Mouse (Mus musculus) gastrocnemius, postnatal 10 days (tissue): ENCODE measurements around the gene Brwd1. TPM values are rescaled to one million over a fixed set of nuclear protein-coding genes. Genes with fewer than 3 reads are reported as not detected.
"Not testable (repeated sequence)": the region's sequence is repeated elsewhere in the genome, so short reads cannot be mapped to it uniquely, and the experiment has no call there.

Experiments used
- DNase-seq: peaks from one replicate; pipeline ENCODE4 v3.0.0; 2021; ENCODE audit warnings: mixed read lengths
- long read RNA-seq, 2 experiments: library from polyadenylated mRNA; stranded (forward); transcript quantifications; one replicate each; pipeline ENCODE4 v2.0.0; 2021
- total RNA-seq, 2 experiments: library from RNA; stranded (reverse); gene quantifications; 2 replicates each; pipeline ENCODE4 v1.2.3; 2021

Gene Brwd1
- 10 to 100 TPM; 86.5 to 98.7 TPM for total RNA-seq
- long read RNA-seq, experiment 1, transcript Brwd1-203 (5 exons, 2,382 nt), result major isoform, 18 of 31 reads
- long read RNA-seq, experiment 1, partial matches to known transcripts, result 3 of 31 reads
- long read RNA-seq, experiment 1, other reads (novel, unspliced or antisense), result 10 of 31 reads
- long read RNA-seq, experiment 2, transcript Brwd1-203 (5 exons, 2,382 nt), result major isoform, 24 of 39 reads
- long read RNA-seq, experiment 2, partial matches to known transcripts, result 6 of 39 reads
- long read RNA-seq, experiment 2, other reads (novel, unspliced or antisense), result 9 of 39 reads

DNA sequence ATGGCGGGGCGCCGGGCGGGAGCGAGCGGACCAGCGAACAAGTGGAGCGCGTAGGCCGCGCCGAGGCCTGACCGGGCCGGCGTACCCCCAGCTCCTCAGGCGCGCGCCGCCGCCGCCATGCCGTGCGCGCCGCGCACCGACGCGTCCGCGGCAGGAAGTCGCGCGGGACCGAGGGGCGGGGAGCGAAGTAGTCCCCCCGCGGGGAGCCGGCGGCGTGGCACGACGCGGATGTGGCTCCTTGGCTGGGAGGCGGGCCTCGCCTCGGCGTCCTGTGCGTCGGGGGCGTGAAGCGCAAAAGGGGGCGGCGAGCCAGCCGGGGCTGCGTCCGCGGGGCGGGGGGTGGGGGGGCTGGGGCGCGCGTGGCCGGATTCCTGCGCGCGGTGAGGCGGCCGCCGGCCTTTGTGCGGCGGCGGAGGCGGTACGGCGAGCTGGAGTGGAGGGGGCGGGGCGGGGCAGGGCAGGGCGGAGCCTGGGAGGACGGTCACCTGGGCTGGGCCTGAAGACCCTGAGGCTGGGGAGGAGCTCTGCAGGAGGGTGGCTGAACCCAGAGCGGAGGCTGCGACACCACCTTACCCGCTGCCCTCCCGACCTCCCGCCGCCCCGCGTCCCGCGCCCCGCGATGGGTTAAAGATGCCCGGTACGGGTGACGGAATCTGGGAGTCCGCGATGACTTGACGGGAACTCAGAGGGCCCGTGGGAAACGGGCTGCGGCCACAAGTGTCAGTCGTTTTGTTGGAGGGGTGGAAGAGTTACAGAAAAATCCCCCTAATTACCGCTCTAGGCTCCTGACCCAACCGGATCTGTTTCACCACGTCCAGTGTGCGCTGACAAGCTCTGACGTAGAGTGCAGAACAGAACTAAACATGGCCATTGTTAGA, at the start of gene Brwd1:
Gene Brwd1 (minus strand): TSS at position 226 of the 878 bp plus-strand sequence.
- peak; percentile 93 for DNase-seq

DNA sequence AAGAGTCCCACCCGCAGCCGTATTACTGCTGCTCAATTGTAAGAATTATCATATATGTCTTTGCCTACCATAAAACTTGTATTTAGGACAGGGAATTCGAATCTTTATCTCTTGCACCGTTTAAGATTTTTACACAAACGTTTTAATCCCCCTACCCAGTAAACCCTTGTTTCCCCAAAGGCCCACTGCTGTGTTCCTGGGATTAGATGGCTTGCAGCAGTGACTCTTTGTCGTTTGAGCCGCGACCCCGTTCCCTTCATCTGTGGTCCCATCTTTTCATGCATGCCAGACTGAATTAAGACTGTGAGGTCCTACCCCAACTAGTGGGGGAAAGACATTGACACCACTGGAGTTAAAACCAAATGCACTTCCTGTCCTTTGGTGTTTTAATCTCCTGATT, 46.1 kb upstream of the Brwd1 start:
- DNase-seq, result no peak

DNA sequence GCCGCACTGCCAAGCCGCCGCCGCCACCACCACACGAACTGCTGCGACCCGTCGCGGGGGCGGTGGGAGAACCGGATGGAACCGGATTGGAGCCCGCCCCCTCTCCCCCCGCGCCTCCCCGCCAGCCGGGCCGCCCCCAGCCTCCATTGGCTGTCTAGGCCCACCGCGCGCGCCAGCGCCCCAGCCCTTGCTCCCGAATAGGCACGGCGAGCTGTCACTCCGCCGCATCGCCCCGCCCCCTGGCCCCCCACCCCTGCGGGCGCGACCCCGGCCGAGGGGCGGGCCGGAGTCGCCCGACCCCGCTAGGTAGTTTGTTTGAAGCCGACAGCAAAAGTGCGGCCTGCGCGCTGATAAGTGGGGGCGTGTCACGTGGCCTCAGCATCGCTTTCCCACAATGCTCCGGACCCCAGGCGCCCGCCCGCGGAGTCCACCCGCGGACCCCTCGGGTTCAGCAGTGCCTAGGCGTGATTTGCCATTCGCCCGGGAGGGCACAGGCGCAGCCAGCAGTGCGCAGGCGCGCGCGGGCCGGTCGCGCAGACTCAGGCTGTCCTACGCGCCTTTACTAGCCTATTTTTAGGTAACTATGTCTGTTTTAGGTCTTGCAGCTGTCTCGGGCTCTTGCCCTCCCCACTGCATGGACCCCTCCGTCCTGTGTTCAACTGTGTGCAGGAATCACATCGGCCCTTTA, 45.5 kb upstream of the Brwd1 start, which contains the start of gene Hmgn1:
Gene Hmgn1 (minus strand): TSS at position 73 of the 688 bp plus-strand sequence.
- DNase-seq, result peak; percentile 99

DNA sequence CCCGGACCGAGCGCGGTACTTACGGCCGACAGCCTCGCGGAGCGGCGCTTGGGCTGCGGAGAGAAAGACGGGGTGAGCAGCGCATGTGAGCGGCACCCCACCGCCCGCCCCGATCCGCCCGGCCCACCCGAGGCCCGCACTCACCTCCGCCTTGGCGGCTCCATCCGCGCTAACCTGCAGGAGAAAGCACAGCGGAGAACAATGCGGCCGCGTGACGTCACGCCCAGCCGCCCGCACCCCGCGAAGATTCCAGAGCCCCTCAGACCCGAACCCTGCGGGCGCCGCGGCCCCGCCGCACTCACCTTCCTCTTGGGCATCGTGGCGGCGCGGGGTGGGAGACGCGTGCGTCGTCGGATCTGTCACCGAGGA, 44.9 kb upstream of the Brwd1 start:
- DNase-seq, result no peak

DNA sequence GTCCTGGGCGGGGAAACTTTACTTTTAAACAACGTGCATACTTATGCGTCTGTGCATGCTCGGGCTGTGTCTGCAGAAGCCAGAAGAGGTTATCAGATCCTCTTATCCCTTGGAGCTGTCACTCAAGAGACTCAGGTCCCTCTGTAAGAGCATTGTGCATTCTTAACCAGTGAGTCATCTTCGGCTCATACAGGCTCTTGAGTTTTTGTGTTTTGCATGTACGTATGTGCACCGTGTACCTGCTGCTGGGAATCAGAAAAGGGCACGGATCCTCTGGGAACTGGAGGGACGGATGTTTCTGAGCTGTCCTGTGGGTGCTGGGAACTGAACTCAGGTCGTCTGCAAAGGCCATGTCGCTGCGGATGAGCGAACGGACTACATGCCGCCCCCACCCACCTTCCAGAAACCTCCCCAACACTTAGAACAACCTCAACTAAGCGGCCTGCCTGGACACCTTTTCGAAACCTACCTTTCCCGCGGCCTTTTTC, 44.4 kb upstream of the Brwd1 start:
- no peak for DNase-seq

DNA sequence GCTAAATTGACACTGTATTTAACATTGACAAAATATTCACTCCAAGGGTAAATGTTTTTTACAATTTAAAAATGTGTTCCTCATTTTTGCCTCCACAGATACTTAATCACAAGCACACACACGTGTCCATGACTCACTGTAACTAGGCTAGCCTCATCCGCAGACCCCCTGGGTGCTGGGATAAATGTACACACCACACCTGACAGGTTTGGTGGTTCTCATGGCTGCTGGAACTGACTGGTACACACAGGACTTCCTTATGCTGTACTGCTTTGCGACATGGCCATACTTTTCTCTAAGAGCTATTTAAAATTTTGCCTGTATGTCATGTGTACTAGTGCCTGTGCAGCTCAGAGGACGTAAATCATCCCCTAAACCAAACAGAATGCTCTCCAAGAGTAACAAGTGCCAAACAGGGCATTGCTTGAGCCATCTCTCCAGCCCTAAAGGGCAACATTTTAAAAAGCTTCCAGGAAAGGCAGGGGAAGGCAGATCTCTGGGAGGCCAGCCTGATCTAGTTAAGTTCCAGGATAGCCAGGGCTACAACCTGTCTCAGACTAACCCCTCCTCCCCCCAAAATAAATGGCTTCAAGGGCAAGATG, 37.8 kb upstream of the Brwd1 start:
- no peak for DNase-seq

DNA sequence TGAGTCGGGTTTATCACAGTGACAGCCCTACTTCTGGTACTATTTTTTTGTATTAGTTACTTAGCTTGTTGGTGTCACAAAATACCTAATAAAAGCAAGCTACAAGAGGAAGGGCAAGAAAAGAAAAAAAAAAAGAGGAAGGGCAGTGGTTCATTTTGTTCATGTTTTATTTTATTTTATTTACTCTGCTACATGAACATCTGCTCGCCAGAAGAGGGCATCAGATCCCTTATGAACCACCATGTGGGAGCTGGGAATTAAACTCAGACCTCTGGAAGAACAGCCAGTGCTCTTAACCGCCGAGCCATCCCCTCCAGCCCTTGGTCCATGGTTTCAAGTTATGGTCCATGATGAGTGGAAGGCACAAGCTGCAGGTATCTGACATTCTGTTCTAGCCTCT, 32.4 kb upstream of the Brwd1 start:
- no peak for DNase-seq

DNA sequence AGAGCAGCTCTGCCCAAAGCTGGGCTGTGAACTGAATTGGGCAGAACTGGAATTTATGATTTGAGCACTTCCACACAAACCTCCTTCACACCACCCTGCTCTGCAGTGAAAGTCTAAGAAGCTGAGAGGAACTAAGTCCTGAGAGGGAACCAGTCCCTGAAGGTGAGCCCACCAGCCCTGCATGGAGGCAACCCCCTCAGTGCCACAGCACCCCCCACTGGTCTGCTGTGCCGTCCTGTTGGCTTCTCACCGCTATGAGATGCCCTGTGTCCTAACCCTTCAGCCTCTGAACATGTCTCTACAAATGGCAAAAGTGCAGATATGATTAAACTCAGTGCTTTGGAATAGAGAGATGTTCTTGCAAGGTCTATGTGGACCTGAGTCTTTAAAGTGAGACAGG, 30.4 kb upstream of the Brwd1 start:
- DNase-seq, result no peak

DNA sequence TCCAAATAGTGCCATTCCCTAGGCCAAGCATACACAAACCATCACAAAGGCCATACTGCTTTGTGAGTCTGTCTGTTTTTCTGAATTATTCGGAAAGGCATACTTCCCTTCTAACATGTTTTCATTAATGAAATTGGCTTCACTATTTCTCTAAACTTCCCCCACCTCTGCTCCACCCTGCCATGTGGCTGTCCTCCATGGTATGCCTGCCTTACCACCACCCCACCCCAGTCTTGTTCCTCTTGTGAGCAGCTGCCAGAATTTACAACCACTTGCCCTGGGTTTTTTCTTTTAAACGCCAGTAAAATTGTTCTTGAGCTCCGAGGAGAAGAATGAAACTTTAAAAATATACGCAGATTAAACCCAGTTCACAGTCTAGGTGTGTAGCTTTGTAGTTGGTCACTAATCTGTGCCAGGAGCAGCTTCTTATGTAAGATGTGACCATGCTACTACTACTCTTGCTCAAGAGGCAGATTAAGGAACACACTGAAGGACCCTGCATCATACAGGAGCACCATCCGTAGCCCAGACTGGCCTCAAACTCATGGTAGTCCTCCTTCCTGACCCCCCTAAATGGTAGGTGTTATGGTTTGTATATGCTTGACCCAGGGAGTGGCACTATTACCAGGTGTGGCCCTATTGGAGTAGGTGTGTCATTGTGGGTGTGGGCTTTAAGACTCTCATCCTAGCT, 28.5 kb upstream of the Brwd1 start:
- no peak for DNase-seq

DNA sequence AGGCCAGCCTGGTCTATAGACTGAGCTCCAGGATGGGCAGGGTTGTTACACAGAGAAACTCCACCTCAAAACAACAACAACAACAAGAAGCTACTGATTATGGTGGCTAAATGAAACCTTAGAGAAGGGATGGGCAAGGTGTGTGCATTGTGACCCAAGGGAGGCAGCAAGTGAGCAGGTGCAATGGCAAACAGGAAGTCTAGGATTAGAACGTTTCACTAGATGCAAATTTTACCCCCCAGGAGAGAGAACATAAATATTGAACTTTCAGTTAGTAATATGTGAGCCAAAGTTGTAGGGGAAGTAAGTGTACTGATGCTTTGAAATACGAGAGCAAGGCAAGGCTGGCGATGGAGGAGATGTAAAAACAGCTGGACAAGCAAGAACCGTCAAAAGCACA, 27.3 kb upstream of the Brwd1 start:
- no peak for DNase-seq

DNA sequence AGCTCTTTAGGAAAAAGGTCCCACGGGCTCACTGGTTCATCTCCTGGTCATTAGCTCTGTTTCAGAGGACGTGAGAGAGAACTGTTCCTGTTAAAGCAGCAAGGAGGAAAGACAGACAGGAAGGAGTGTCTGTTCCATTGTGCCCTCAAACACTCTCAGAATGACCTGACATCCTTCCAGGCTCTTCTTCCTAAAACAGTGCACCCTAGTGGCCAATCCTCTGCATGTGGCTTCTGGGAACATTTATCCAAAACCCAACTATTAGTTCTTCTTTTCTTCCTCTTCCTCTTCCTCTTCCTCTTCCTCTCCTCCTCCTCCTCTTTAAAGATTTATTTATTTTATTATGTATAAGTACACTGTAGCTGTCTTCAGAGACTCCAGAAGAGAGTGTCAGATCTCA, 20.7 kb upstream of the Brwd1 start:
- no peak for DNase-seq

DNA sequence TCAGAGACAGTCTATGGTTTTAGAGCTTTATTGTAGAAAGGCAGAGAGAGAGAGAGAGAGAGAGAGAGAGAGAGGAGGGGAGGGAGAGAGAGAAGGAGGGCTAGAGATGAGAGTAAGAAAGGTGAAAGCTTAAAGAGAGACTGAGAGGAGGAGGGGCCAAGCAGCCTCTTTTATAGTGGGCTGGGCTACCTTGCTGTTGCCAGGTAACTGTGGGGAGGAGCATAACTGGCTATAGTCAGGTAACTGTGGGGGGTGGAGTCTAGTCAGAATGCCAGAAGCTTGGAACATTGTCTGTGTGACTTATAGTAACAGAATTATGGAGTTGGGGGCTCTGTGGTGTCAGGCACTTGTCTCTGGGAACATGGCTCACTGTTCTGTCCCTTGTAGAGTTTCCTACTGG, 15.5 kb upstream of the Brwd1 start:
- DNase-seq, result not testable (repeated sequence)

DNA sequence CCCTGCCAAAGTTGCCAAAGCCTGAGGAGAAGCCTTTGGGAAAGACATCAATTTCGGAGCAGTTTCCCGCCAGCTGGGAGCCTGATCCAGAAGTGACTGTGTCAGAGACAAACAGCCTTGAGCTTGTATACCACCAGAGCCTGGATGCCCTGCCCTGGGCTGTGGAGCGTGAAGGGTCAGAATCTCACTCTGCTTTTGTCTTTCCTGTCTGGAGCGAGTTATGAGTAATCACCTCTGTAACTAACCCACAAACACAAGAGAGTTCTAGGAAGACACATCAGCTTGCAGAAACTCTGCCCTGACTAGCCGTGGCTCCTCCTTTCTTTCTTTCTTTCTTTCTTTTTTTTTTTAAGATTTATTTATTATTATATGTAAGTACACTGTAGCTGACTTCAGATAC, 13.6 kb upstream of the Brwd1 start:
- no peak for DNase-seq

DNA sequence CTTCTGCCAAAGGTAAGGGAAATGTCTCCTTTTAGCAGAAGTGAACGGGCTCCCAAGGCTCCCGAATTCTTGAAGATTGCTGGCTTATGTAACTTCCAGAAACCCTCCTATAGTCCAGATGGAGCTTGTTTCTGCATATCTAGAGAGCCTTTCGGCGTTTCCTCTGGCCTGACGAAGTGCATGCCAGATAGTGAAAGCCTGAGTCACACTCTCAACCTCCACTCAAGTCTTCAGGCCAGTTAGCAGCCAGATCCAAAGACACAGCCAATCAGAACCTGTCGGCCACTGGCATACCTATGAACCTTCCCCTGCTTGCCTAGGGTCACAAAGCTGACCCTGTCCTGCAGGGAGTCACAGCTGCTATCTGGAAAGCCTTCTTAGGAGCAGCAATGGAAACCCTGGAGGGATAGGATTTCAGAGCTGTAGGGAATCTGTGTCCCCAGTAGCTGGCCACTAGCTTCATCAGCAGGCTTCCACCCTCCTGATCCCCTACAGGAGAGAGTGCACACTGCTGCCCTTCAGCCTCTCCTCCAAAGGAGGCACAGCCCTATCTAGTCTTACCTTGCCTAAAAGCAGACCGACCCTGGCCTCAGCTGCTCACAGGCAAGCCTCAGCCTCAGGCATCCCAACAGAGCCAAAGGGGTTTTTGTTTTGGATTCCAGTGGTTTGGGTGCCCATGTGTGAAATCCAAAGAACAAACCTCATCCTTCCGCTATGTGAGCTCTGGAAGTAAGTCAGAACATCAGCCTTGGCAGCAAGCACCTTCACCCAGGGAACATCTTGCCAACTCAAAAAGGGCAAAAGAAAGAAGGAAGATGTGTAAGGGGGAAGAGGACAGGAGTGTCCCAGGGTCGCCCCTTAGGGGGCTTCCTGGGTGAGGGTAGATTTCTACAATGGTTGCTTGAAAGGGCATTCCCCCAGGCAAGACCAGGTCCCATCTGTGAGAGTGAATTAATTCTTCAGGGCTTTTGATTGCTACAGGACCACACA, 9.5 kb upstream of the Brwd1 start:
- no peak for DNase-seq

DNA sequence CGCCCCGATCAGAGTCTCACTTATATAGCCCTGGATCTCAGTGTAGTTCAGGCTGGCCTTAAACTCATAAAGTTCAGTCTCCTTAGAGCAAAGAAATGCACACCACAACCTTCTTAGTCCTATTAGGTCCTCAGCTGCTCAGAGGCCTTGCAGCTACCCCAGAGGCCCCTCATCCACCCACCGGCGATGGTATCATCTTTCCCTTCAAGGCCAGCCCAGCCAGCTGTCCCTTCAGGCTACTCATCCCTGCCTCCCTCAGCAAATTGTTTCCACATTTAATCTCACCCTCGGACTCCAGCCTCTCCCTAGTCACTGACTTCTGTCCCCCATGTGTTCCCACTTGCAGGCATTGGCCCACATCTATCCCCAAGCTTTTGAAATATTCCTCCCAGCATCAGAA, 5.8 kb upstream of the Brwd1 start:
- peak; percentile 25 for DNase-seq

DNA sequence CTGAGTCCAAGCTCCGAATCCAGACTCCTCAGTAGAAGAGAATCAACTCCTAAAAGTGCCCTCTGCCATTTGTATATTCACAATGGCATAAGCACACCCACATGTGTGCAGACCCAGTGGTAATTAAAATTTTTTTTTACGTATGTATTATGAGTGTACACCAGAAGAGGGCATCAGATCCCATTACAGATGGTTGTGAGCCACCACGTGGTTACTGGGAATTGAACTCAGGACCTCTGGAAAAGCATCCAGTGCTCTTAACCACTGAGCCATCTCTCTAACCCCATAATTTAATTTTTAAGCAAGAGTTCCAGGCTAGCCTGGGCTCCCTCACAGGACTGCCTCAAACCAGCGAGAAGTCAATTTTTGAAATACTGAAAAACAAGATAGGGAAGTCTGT, 5.1 kb upstream of the Brwd1 start:
- DNase-seq, result no peak

DNA sequence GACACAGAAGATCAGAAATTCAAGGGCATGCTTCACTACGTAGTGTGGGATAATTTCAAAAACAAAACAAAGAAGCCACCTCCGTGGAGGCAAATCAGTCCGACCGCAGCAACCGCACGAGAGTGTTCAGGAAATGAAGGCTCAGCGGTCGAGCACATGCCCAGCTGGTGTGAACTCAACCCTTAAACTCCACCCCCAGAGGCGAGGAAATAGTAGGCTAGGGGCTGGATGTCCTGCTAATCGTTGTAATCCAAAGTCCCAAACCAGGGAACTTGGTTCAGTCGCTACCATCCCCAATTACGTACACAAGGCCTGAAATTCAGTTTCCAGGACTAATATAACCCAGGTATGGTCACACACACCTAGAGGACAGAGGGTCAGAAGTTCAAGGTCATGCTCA, 4.7 kb upstream of the Brwd1 start:
- DNase-seq, result no peak

DNA sequence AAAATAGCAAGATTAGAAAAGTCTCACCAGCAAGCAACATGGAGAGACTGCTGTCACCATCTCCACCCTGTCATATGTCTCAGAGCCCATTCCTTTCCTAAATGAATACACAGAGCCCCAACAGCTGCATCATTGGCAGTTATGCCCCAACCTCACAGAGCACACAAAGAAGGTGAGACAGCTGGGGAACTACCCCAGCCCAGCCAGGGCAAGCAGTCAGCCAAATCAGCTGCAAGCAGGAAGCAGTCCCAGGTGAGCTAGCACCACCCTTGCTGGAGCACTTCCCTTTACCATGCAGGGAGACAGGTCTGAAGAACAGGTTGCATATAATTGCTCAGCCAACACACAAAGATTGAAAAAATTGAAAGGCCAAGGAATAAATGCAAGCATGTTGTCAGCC, 3.3 kb upstream of the Brwd1 start:
- DNase-seq, result no peak

DNA sequence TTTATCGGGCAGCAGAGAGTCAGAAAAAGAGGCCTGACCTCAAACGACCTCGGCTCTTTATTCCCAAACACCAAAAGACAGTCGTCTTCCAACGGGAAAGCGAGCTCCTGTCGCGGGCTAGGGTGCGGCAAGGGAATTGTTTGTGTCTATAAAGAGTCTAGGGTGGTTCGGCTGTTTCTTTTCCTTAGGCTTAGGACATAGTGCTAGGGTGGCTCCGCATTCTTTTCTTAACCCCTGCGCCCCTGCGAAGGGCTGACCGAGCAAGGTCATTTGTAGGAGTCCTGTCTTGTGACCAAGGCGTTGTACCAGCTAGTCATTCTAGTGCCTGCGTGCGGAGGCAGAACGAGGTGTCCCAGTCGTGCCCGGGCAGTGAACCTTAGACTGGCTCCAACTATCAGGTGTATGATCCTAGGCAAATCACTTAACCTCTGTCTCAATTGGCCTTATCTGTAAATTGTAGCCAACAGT, 887 bp upstream of the Brwd1 start:
- DNase-seq, result no peak

DNA sequence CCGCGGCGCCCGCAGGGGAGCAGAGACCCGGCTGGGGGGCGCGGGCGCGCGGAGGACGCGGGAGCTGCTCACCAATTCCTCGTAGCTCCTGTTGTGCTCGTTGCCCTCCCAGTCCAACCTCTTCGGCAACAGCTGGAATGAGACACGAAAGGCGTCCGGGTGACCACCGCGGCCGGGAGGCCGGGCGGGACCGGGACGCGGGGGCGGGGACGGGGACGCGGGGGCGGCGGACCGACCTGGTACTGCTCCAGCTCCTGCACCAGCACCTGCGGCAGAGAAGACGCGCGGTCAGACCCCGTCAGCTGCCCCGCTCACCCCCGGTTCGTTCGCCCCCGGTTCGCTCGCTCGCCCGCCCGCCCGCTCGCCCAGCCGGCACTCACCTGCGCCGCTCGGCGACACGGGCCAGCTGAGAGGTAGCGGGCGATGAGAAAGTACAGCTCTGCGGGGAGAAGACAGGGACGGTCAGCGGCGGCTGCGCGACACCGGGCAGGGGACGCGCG, 534 bp downstream of the Brwd1 start:
- DNase-seq, result peak; percentile 68
